ENCODE assay signal across 19 mouse cellular contexts in the genomic region with DNA sequence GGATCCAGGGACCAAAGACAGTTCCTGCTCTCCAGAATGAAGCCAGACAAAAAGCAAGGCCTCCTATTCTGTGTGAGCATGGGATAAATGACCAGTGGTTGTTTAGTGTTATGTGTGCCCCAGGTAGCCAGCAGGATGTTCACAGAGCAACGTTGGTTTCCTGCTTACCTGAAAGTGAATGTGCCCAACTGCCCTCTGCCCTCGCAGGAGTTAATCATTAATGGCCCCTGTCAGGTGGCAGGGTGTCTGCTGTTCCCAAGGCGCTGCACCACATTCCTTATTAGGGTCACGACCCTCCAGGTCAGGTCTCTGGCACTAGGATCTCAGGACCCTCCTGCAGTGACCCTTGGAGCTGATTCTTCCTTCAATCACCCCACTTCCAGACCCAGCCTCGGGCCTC. TPM values are rescaled to one million over a fixed set of nuclear protein-coding genes. Genes with fewer than 3 reads are reported as not detected.
DNase-seq lines count a peak whose midpoint lies in the region; ATAC-seq and TF ChIP-seq lines count a peak whose summit lies in the region.
"Had no signal": no experiment of that assay in that cellular context is flagged by ENCODE, and none has a peak within 500 bp of the region (broad histone marks: within the 10 kb centered on the region; RNA-seq: fewer than 3 reads in every experiment).

No protein-coding gene starts in this region.

- H3K36me3 ChIP-seq in kidney, adult 2 months (ENCODE audit: control insufficient read depth, insufficient read depth, low read length): no peaks in the 10 kb centered on the region
- no peaks in the 10 kb centered on the region for H3K36me3 ChIP-seq in liver, embryonic 12.5 days
- no peaks in the 10 kb centered on the region for H3K36me3 ChIP-seq in stomach, postnatal 0 days (ENCODE audit: control insufficient read depth, insufficient read depth, low read length)
- H3K36me3 ChIP-seq: embryonic facial prominence, embryonic 12.5 days; heart, embryonic 12.5 days; midbrain, embryonic 13.5 days had no signal

- H3K4me1 ChIP-seq in kidney, adult 2 months (ENCODE audit: control insufficient read depth, insufficient read depth, low read length): peaks cover 47% of the 10 kb centered on the region
- peaks cover 7% of the 10 kb centered on the region; the same call in 1 of the 2 replicates for H3K4me1 ChIP-seq in liver, embryonic 12.5 days
- H3K4me1 ChIP-seq in stomach, postnatal 0 days (replicated peaks; ENCODE audit: control insufficient read depth, insufficient read depth): no peaks in the 10 kb centered on the region
- H3K4me1 ChIP-seq: embryonic facial prominence, embryonic 12.5 days; heart, embryonic 12.5 days; midbrain, embryonic 13.5 days had no signal

- intact Hi-C loops in gastrocnemius, postnatal 14 days (cut with DNase I; ENCODE audit: low total_unique reads): no loop called here

- no peak overlapping the region for H3K9ac ChIP-seq in liver, embryonic 12.5 days
- H3K9ac ChIP-seq in stomach, postnatal 0 days (ENCODE audit: low read length): no peak overlapping the region
- H3K9ac ChIP-seq: embryonic facial prominence, embryonic 12.5 days; heart, embryonic 12.5 days; midbrain, embryonic 13.5 days had no signal

- peak overlapping the region; percentile 93 for H3K27ac ChIP-seq in kidney, adult 2 months (ENCODE audit: insufficient read depth, low read depth, low read length)
- peak overlapping the region; percentile 12; the same call in 1 of the 2 replicates for H3K27ac ChIP-seq in liver, embryonic 12.5 days
- peak overlapping the region; percentile 45; the same call in 1 of the 2 replicates for H3K27ac ChIP-seq in stomach, postnatal 0 days (replicated peaks)
- H3K27ac ChIP-seq: embryonic facial prominence, embryonic 12.5 days; midbrain, embryonic 13.5 days had no signal

- 9% methylated on average over 5 of the region's 5 CpGs for WGBS in kidney, adult 2 months
- 28% methylated on average over 5 of the region's 5 CpGs for WGBS in liver, embryonic 12.5 days (ENCODE audit: insufficient replicate concordance)
- WGBS in stomach, postnatal 0 days: 17% methylated on average over 5 of the region's 5 CpGs

- no peak overlapping the region for H3K4me2 ChIP-seq in liver, embryonic 12.5 days
- H3K4me2 ChIP-seq in stomach, postnatal 0 days (replicated peaks; ENCODE audit: low read depth): no peak overlapping the region
- H3K4me2 ChIP-seq: embryonic facial prominence, embryonic 12.5 days; heart, embryonic 12.5 days; midbrain, embryonic 13.5 days had no signal

- peak; percentile 29; the same call in 1 of the 2 replicates for ATAC-seq in liver, embryonic 12.5 days
- ATAC-seq in stomach, postnatal 0 days (ENCODE audit: low FRiP score, low TSS enrichment): peak; percentile 74
- ATAC-seq: CD4-positive, CD25-positive, alpha-beta regulatory T cell, adult 4 months; midbrain, embryonic 13.5 days had no signal

- H3K9me3 ChIP-seq in liver, embryonic 12.5 days (replicated peaks): no peaks in the 10 kb centered on the region
- no peaks in the 10 kb centered on the region for H3K9me3 ChIP-seq in stomach, postnatal 0 days (ENCODE audit: control insufficient read depth, low read length)
- H3K9me3 ChIP-seq: embryonic facial prominence, embryonic 12.5 days; midbrain, embryonic 13.5 days had no signal

- no peak for TF ChIP-seq CTCF in kidney, adult 2 months (conservative IDR thresholded peaks at IDR 0.05; ENCODE audit: insufficient read depth, insufficient read length, low read depth, low read length)
- TF ChIP-seq CTCF in stomach, postnatal 0 days (IDR thresholded peaks at IDR 0.05; ENCODE audit: low read depth): no peak

- peak; percentile 95 for DNase-seq in kidney, adult 2 months
- DNase-seq in kidney, postnatal 10 days: peak; percentile 77
- DNase-seq in stomach, postnatal 0 days (ENCODE audit: low spot score): peak; percentile 74
- DNase-seq in gastrocnemius, postnatal 14 days: no peak
- DNase-seq in gastrocnemius, postnatal 4 days (ENCODE audit: low spot score in 2 of 2): no peak
- no peak for DNase-seq in ovary, postnatal 36 days (ENCODE audit: low spot score)
- DNase-seq: adrenal gland, postnatal 14 days; cerebellum, postnatal 10 days; gastrocnemius, postnatal 36 days; heart, postnatal 36 days; lung, adult 2 months; lung, postnatal 4 days had no signal

- no peak for TF ChIP-seq POLR2A in kidney, adult 2 months (IDR thresholded peaks at IDR 0.05; ENCODE audit: low read depth, low read length)

- no peak for TF ChIP-seq EP300 in stomach, postnatal 0 days (optimal IDR thresholded peaks at IDR 0.05)

- H3K27me3 ChIP-seq in kidney, adult 2 months (replicated peaks; ENCODE audit: control insufficient read depth, insufficient read depth, low read length): no peaks in the 10 kb centered on the region
- H3K27me3 ChIP-seq in liver, embryonic 12.5 days (replicated peaks): no peaks in the 10 kb centered on the region
- H3K27me3 ChIP-seq in stomach, postnatal 0 days (ENCODE audit: control insufficient read depth, insufficient read depth, low read length): no peaks in the 10 kb centered on the region
- H3K27me3 ChIP-seq: embryonic facial prominence, embryonic 12.5 days; midbrain, embryonic 13.5 days had no signal

- no peak overlapping the region for H3K4me3 ChIP-seq in kidney, adult 2 months (ENCODE audit: insufficient read depth, low read depth, low read length)
- no peak overlapping the region for H3K4me3 ChIP-seq in liver, embryonic 12.5 days
- H3K4me3 ChIP-seq in stomach, postnatal 0 days (ENCODE audit: low read depth, low read length): no peak overlapping the region
- H3K4me3 ChIP-seq: embryonic facial prominence, embryonic 12.5 days; heart, embryonic 12.5 days; midbrain, embryonic 13.5 days; myocyte had no signal

RNA-seq across cellular contexts. Expression of gene Shank2, which starts 21.0 kb away (rescaled TPM):
- polyA plus RNA-seq in kidney, adult 2 months (2012; rRNA removed): 16.1 and 17.1 TPM in 2 replicates
- polyA plus RNA-seq in liver, embryonic 12.5 days (2016; fragmentation: Nextera tagmentation; extraction: Ambion mirVana): 0.31 and 0.48 TPM in 2 replicates
- polyA plus RNA-seq in stomach, postnatal 0 days (2015; fragmentation: Nextera tagmentation; extraction: Ambion mirVana): 0.68 and 0.69 TPM in 2 replicates
- total RNA-seq in gastrocnemius, postnatal 14 days (2021): under 1 TPM; 0.07 to 0.39 TPM
- total RNA-seq in gastrocnemius, postnatal 4 days (2021): under 1 TPM; 0.52 to 0.88 TPM
- total RNA-seq: MEL had no signal

Comparison
In these comparisons a context has a peak if more than half of its experiments do, and no peak if none do; other contexts are left out.
1. DNase-seq: peak in kidney, adult 2 months (single experiment), kidney, postnatal 10 days (single experiment) and stomach, postnatal 0 days (single experiment); none in gastrocnemius, postnatal 14 days (single experiment), gastrocnemius, postnatal 4 days (0 of 2) and ovary, postnatal 36 days (single experiment).
2. H3K27ac ChIP-seq: peak in every context shown above with its lines; median percentile 93 in kidney, adult 2 months; 45 in stomach, postnatal 0 days; 12 in liver, embryonic 12.5 days.
3. RNA of gene Shank2, which starts 21.0 kb away (polyA plus RNA-seq): 16.1 to 17.1 TPM in kidney, adult 2 months; 0.68 to 0.69 TPM in stomach, postnatal 0 days and 0.31 to 0.48 TPM in liver, embryonic 12.5 days; every median in the first group is over 10 times any median in the second.